35 mouse cellular contexts compared by ENCODE assay signal in the genomic region with DNA sequence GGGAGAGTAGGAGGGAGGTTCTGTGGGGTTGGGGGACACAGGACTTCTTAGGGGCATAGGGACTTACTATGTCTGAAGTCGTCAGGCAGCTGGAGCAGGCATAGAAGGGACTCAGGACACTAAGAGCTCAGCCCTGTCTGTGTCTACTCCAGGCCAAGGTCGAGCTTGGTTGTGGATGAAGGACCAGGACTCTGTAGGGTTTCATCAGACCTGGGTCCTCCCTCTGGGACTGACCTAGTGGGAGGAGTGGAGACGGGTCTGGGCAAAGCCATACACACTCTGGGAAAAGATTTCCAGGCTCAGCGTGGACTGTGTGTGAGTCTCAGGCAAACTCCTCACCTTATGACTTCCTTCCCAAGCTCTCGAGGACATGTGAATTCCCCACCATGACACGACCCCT. TPM values are rescaled to one million over a fixed set of nuclear protein-coding genes. Genes with fewer than 3 reads are reported as not detected.
A peak's percentile ranks its signal among the peaks of the same experiment; 100 is the strongest.
DNase-seq lines count a peak whose midpoint lies in the region; ATAC-seq and TF ChIP-seq lines count a peak whose summit lies in the region.
"Had no signal": no experiment of that assay in that cellular context is flagged by ENCODE, and none has a peak within 500 bp of the region (broad histone marks: within the 10 kb centered on the region; RNA-seq: fewer than 3 reads in every experiment).

No protein-coding gene starts in this region.

- no peak overlapping the region for H3K4me2 ChIP-seq in liver, embryonic 12.5 days
- no peak overlapping the region for H3K4me2 ChIP-seq in kidney, embryonic 14.5 days (replicated peaks; ENCODE audit: low read depth, low read length)
- H3K4me2 ChIP-seq: embryonic facial prominence, embryonic 13.5 days; forebrain, embryonic 12.5 days; forebrain, embryonic 15.5 days; heart, embryonic 13.5 days; hindbrain, embryonic 12.5 days; hindbrain, embryonic 15.5 days had no signal

- no peaks in the 10 kb centered on the region for H3K27me3 ChIP-seq in liver, adult 2 months (ENCODE audit: control insufficient read depth, insufficient read depth, low read length)
- peaks cover 6% of the 10 kb centered on the region; the same call in 1 of the 2 replicates for H3K27me3 ChIP-seq in liver, embryonic 12.5 days (replicated peaks)
- H3K27me3 ChIP-seq in kidney, embryonic 14.5 days (ENCODE audit: control insufficient read depth, insufficient read depth, low read length), result no peaks in the 10 kb centered on the region
- H3K27me3 ChIP-seq: embryonic facial prominence, embryonic 13.5 days; forebrain, embryonic 15.5 days; hindbrain, embryonic 12.5 days; hindbrain, embryonic 15.5 days; Patski had no signal

- no peak overlapping the region for H3K4me3 ChIP-seq in liver, adult 2 months (ENCODE audit: insufficient read depth, low read depth, low read length)
- no peak overlapping the region for H3K4me3 ChIP-seq in liver, embryonic 12.5 days
- H3K4me3 ChIP-seq in kidney, embryonic 14.5 days (ENCODE audit: low read length), result no peak overlapping the region
- H3K4me3 ChIP-seq: embryonic facial prominence, embryonic 10.5 days; embryonic facial prominence, embryonic 13.5 days; erythroblast, embryonic 14.5 days; forebrain, embryonic 12.5 days; forebrain, embryonic 15.5 days; heart, adult 2 months; heart, embryonic 10.5 days; heart, embryonic 13.5 days; hindbrain, embryonic 12.5 days; hindbrain, embryonic 15.5 days had no signal

- peaks cover 3% of the 10 kb centered on the region; the same call in 1 of the 2 replicates for H3K4me1 ChIP-seq in liver, adult 2 months (ENCODE audit: control insufficient read depth, insufficient read depth, low read length)
- H3K4me1 ChIP-seq in liver, embryonic 12.5 days, result peaks cover 57% of the 10 kb centered on the region
- peaks cover 23% of the 10 kb centered on the region for H3K4me1 ChIP-seq in kidney, embryonic 14.5 days (ENCODE audit: control insufficient read depth, insufficient read depth, low read length)

- peak; percentile 56 for DNase-seq in adrenal gland, adult 8-10 months
- no peak for DNase-seq in adrenal gland, postnatal 25 days
- DNase-seq in liver, adult 2 months (ENCODE audit: extremely low read depth, low read depth, low spot score), result peak; percentile 69
- peak; percentile 75 for DNase-seq in adrenal gland, postnatal 14 days
- no peak for DNase-seq in embryo, embryonic 10 days (ENCODE audit: low spot score)
- DNase-seq: B cell, adult 2 months; cerebellum, adult 11 months; cerebellum, adult 2 months; cerebellum, adult 9-11 months; cerebellum, postnatal 25 days; embryo, embryonic 11 days; gastrocnemius, postnatal 25 days; heart, adult 2 months had no signal

- TF ChIP-seq POLR2A in liver, adult 2 months (IDR thresholded peaks at IDR 0.05; ENCODE audit: extremely low read depth, insufficient read depth, low read length), result no peak

- 71% methylated on average over 6 of the region's 6 CpGs for WGBS in liver, adult 2 months
- 54% methylated on average over 6 of the region's 6 CpGs for WGBS in liver, embryonic 12.5 days (ENCODE audit: insufficient replicate concordance)
- 68% methylated on average over 6 of the region's 6 CpGs for WGBS in kidney, embryonic 14.5 days

- TF ChIP-seq CTCF in liver, adult 2 months (IDR thresholded peaks at IDR 0.05; ENCODE audit: low read depth, low read length), result no peak

- H3K9me3 ChIP-seq in liver, embryonic 12.5 days (replicated peaks), result no peaks in the 10 kb centered on the region
- no peaks in the 10 kb centered on the region for H3K9me3 ChIP-seq in kidney, embryonic 14.5 days (ENCODE audit: control insufficient read depth, low read length)
- H3K9me3 ChIP-seq: embryonic facial prominence, embryonic 10.5 days; embryonic facial prominence, embryonic 13.5 days; forebrain, embryonic 12.5 days; forebrain, embryonic 15.5 days; heart, embryonic 10.5 days; heart, embryonic 13.5 days; hindbrain, embryonic 12.5 days; hindbrain, embryonic 15.5 days had no signal

- peaks cover 2% of the 10 kb centered on the region; the same call in 1 of the 2 replicates for H3K79me2 ChIP-seq in liver, adult 2 months (ENCODE audit: control insufficient read depth, insufficient read depth, low read length)

- ATAC-seq in liver, embryonic 12.5 days, result no peak
- ATAC-seq in kidney, embryonic 14.5 days (ENCODE audit: low FRiP score, low TSS enrichment), result no peak
- ATAC-seq: forebrain, embryonic 15.5 days; intestine, postnatal 0 days; Patski had no signal

- no peak overlapping the region for H3K27ac ChIP-seq in liver, adult 2 months (replicated peaks; ENCODE audit: insufficient read depth, low read depth, low read length)
- no peak overlapping the region for H3K27ac ChIP-seq in liver, embryonic 12.5 days
- H3K27ac ChIP-seq in kidney, embryonic 14.5 days (ENCODE audit: low read depth, low read length), result no peak overlapping the region
- H3K27ac ChIP-seq: embryonic facial prominence, embryonic 10.5 days; embryonic facial prominence, embryonic 13.5 days; forebrain, embryonic 12.5 days; forebrain, embryonic 15.5 days; heart, adult 2 months; heart, embryonic 10.5 days; heart, embryonic 13.5 days; hindbrain, embryonic 12.5 days; hindbrain, embryonic 15.5 days had no signal

- H3K9ac ChIP-seq in liver, adult 2 months (ENCODE audit: low read depth, low read length), result no peak overlapping the region
- no peak overlapping the region for H3K9ac ChIP-seq in liver, embryonic 12.5 days
- no peak overlapping the region for H3K9ac ChIP-seq in kidney, embryonic 14.5 days (ENCODE audit: low read depth, low read length)
- H3K9ac ChIP-seq: embryonic facial prominence, embryonic 13.5 days; forebrain, embryonic 12.5 days; forebrain, embryonic 15.5 days; heart, embryonic 13.5 days; hindbrain, embryonic 12.5 days; hindbrain, embryonic 15.5 days had no signal

- peaks cover 5% of the 10 kb centered on the region; the same call in 1 of the 2 replicates for H3K36me3 ChIP-seq in liver, adult 2 months (ENCODE audit: control insufficient read depth, insufficient read depth, low read length)
- peaks cover 10% of the 10 kb centered on the region for H3K36me3 ChIP-seq in liver, embryonic 12.5 days
- H3K36me3 ChIP-seq in kidney, embryonic 14.5 days (ENCODE audit: control insufficient read depth, insufficient read depth, low read length), result peaks cover 10% of the 10 kb centered on the region
- H3K36me3 ChIP-seq: forebrain, embryonic 12.5 days had no signal

RNA-seq across cellular contexts. Expression of gene Aldh4a1, which starts 2.9 kb away (rescaled TPM):
- total RNA-seq in adrenal gland, adult 8-10 months (2022), result 100 to 1,000 TPM in 2 of 4 experiments, 10 to 100 TPM in 2; 62.6 to 149 (median 97.9) TPM
- 124 and 138 TPM in 2 replicates for total RNA-seq in adrenal gland, postnatal 25 days (2021)
- total RNA-seq in liver, adult 2 months (2014; rRNA removed), result 288 and 375 TPM in 2 replicates
- 557 and 601 TPM in 2 replicates for polyA plus RNA-seq in liver, adult 2 months (2012; rRNA removed)
- 49.4 and 52.0 TPM in 2 replicates for polyA plus RNA-seq in liver, embryonic 12.5 days (2016; fragmentation: Nextera tagmentation; extraction: Ambion mirVana)
- 54.4 and 97.6 TPM in 2 replicates for total RNA-seq in adrenal gland, postnatal 14 days (2021)
- 31.3 and 37.3 TPM in 2 replicates for polyA plus RNA-seq in kidney, embryonic 14.5 days (2014; fragmentation: Nextera tagmentation; extraction: Ambion mirVana)

RNA-seq across cellular contexts. Expression of gene Gm21969, which starts 16.8 kb away (rescaled TPM):
- under 1 TPM in 2 of 4 experiments, not detected in 2; 0.09 to 0.25 TPM for total RNA-seq in adrenal gland, adult 8-10 months (2022)
- not detected in 2 replicates for total RNA-seq in adrenal gland, postnatal 25 days (2021)
- 0.09 and 0.27 TPM in 2 replicates for total RNA-seq in liver, adult 2 months (2014; rRNA removed)
- polyA plus RNA-seq in liver, adult 2 months (2012; rRNA removed), result 0.11 and 0.14 TPM in 2 replicates
- polyA plus RNA-seq in liver, embryonic 12.5 days (2016; fragmentation: Nextera tagmentation; extraction: Ambion mirVana), result not detected in 2 replicates
- not detected in 2 replicates for total RNA-seq in adrenal gland, postnatal 14 days (2021)
- polyA plus RNA-seq in kidney, embryonic 14.5 days (2014; fragmentation: Nextera tagmentation; extraction: Ambion mirVana), result not detected in 2 replicates
- total RNA-seq: CH12.LX; common myeloid progenitor, adult 5-6 weeks; G1E; gastrocnemius, adult 8-10 months; heart, adult 2 months; heart, postnatal 25 days; hematopoietic stem cell, adult 5-6 weeks had no signal
- polyA plus RNA-seq: embryonic facial prominence, embryonic 10.5 days; embryonic facial prominence, embryonic 13.5 days; forebrain, embryonic 12.5 days; forebrain, embryonic 15.5 days; gonadal fat pad, adult 2 months; heart, adult 2 months; heart, embryonic 10.5 days; heart, embryonic 13.5 days; heart, embryonic 16.5 days; hindbrain, embryonic 12.5 days; hindbrain, embryonic 15.5 days; intestine, embryonic 14.5 days; intestine, postnatal 0 days; Patski had no signal

RNA-seq across cellular contexts. Expression of gene Tas1r2, which starts 33.6 kb away (rescaled TPM):
- not detected for total RNA-seq in adrenal gland, adult 8-10 months (2022)
- not detected in 2 replicates for total RNA-seq in adrenal gland, postnatal 25 days (2021)
- total RNA-seq in liver, adult 2 months (2014; rRNA removed), result not detected in 2 replicates
- 0.05 TPM in 1 of 2 replicates, not detected in the other for polyA plus RNA-seq in liver, adult 2 months (2012; rRNA removed)
- polyA plus RNA-seq in liver, embryonic 12.5 days (2016; fragmentation: Nextera tagmentation; extraction: Ambion mirVana), result not detected in 2 replicates
- not detected in 2 replicates for total RNA-seq in adrenal gland, postnatal 14 days (2021)
- not detected in 2 replicates for polyA plus RNA-seq in kidney, embryonic 14.5 days (2014; fragmentation: Nextera tagmentation; extraction: Ambion mirVana)
- total RNA-seq: CH12.LX; common myeloid progenitor, adult 5-6 weeks; G1E; gastrocnemius, adult 8-10 months; gastrocnemius, postnatal 25 days; heart, adult 2 months; heart, postnatal 25 days; hematopoietic stem cell, adult 5-6 weeks had no signal
- polyA plus RNA-seq: cerebellum, adult 2 months; embryonic facial prominence, embryonic 10.5 days; embryonic facial prominence, embryonic 13.5 days; erythroblast, embryonic 14.5 days; forebrain, embryonic 12.5 days; forebrain, embryonic 15.5 days; G1E; gonadal fat pad, adult 2 months; heart, adult 2 months; heart, embryonic 10.5 days; heart, embryonic 13.5 days; heart, embryonic 16.5 days; hindbrain, embryonic 12.5 days; hindbrain, embryonic 15.5 days; intestine, embryonic 14.5 days; intestine, postnatal 0 days had no signal

Comparison
In these comparisons a context has a peak if more than half of its experiments do, and no peak if none do; other contexts are left out.
1. DNase-seq: peak in adrenal gland, adult 8-10 months (single experiment), liver, adult 2 months (single experiment) and adrenal gland, postnatal 14 days (single experiment); none in adrenal gland, postnatal 25 days (single experiment) and embryo, embryonic 10 days (single experiment).